Mouse (Mus musculus): ENCODE results near the gene Gabrb1. TPM values are rescaled to one million over a fixed set of nuclear protein-coding genes. Genes with fewer than 3 reads are reported as not detected.

Gene Gabrb1
- polyA plus RNA-seq, 1 experiment from 2014 or later, result 0.43 TPM

GRCm38 (mm10) chr5:71761105-71761504 lies 103.2 kb downstream of the Gabrb1 start:
- H3K4me2 ChIP-seq (ENCODE audit: low read length), result no peak overlapping the region
- no peaks in the 10 kb centered on the region for H3K36me3 ChIP-seq (ENCODE audit: control insufficient read depth, insufficient read depth, low read length)
- no peak overlapping the region for H3K4me3 ChIP-seq (ENCODE audit: low read depth, low read length)
- no peak for DNase-seq (ENCODE audit: low spot score)
- H3K9me3 ChIP-seq (ENCODE audit: control insufficient read depth, low read length), result no peaks in the 10 kb centered on the region
- H3K4me1 ChIP-seq (replicated peaks; ENCODE audit: control insufficient read depth, insufficient read depth, low read length), result no peaks in the 10 kb centered on the region
- H3K27me3 ChIP-seq (replicated peaks; ENCODE audit: control insufficient read depth, insufficient read depth, low read length), result no peaks in the 10 kb centered on the region
- no peak for ATAC-seq (replicated peaks; ENCODE audit: low FRiP score, low TSS enrichment, low read depth)
- no peak overlapping the region for H3K9ac ChIP-seq (ENCODE audit: low read length)
- 87% methylated on average over 6 of the region's 6 CpGs for WGBS
- no peak overlapping the region for H3K27ac ChIP-seq (ENCODE audit: low read depth)

GRCm38 (mm10) chr5:71781514-71782179 lies 123.7 kb downstream of the Gabrb1 start:
- no peak overlapping the region for H3K9ac ChIP-seq (ENCODE audit: low read length)
- H3K27ac ChIP-seq (ENCODE audit: low read depth), result no peak overlapping the region
- no peak for DNase-seq (ENCODE audit: low spot score)
- H3K36me3 ChIP-seq (ENCODE audit: control insufficient read depth, insufficient read depth, low read length), result no peaks in the 10 kb centered on the region
- no peak overlapping the region for H3K4me2 ChIP-seq (ENCODE audit: low read length)
- ATAC-seq (replicated peaks; ENCODE audit: low FRiP score, low TSS enrichment, low read depth), result no peak
- no peak overlapping the region for H3K4me3 ChIP-seq (ENCODE audit: low read depth, low read length)
- no peaks in the 10 kb centered on the region for H3K27me3 ChIP-seq (replicated peaks; ENCODE audit: control insufficient read depth, insufficient read depth, low read length)
- H3K4me1 ChIP-seq (replicated peaks; ENCODE audit: control insufficient read depth, insufficient read depth, low read length), result no peaks in the 10 kb centered on the region
- WGBS, result 68% methylated on average over 2 of the region's 2 CpGs
- no peaks in the 10 kb centered on the region for H3K9me3 ChIP-seq (ENCODE audit: control insufficient read depth, low read length)

- Histone ChIP-seq H3K9ac (ENCODE audit: low read length) (no peak overlapping the region), H3K4me1 (replicated peaks; ENCODE audit: control insufficient read depth, insufficient read depth, low read length) (no peaks in the 10 kb centered on the region), H3K36me3 (ENCODE audit: control insufficient read depth, insufficient read depth, low read length) (no peaks in the 10 kb centered on the region), H3K4me2 (ENCODE audit: low read length) (no peak overlapping the region), H3K9me3 (ENCODE audit: control insufficient read depth, low read length) (no peaks in the 10 kb centered on the region), H3K4me3 (ENCODE audit: low read depth, low read length) (no peak overlapping the region), H3K27ac (ENCODE audit: low read depth) (no peak overlapping the region), H3K27me3 (replicated peaks; ENCODE audit: control insufficient read depth, insufficient read depth, low read length) (no peaks in the 10 kb centered on the region)
- DNase-seq (ENCODE audit: low spot score) (no peak), ATAC-seq (replicated peaks; ENCODE audit: low FRiP score, low TSS enrichment, low read depth) (no peak)
- 32% methylated on average over 1 of the region's 1 CpGs for WGBS
Observed at GRCm38 (mm10) chr5:71822862-71823261, 164.9 kb downstream of the Gabrb1 start.

GRCm38 (mm10) chr5:71828342-71828741 lies 170.4 kb downstream of the Gabrb1 start:
- H3K4me3 ChIP-seq (ENCODE audit: low read depth, low read length), result no peak overlapping the region
- ATAC-seq (replicated peaks; ENCODE audit: low FRiP score, low TSS enrichment, low read depth), result no peak
- H3K4me2 ChIP-seq (ENCODE audit: low read length), result no peak overlapping the region
- no peaks in the 10 kb centered on the region for H3K9me3 ChIP-seq (ENCODE audit: control insufficient read depth, low read length)
- no peak overlapping the region for H3K27ac ChIP-seq (ENCODE audit: low read depth)
- DNase-seq (ENCODE audit: low spot score), result no peak
- H3K4me1 ChIP-seq (replicated peaks; ENCODE audit: control insufficient read depth, insufficient read depth, low read length), result no peaks in the 10 kb centered on the region
- H3K36me3 ChIP-seq (ENCODE audit: control insufficient read depth, insufficient read depth, low read length), result no peaks in the 10 kb centered on the region
- no peak overlapping the region for H3K9ac ChIP-seq (ENCODE audit: low read length)
- no peaks in the 10 kb centered on the region for H3K27me3 ChIP-seq (replicated peaks; ENCODE audit: control insufficient read depth, insufficient read depth, low read length)

GRCm38 (mm10) chr5:71828996-71829395 lies 171.1 kb downstream of the Gabrb1 start:
- 61% methylated on average over 1 of the region's 1 CpGs for WGBS
- no peaks in the 10 kb centered on the region for H3K36me3 ChIP-seq (ENCODE audit: control insufficient read depth, insufficient read depth, low read length)
- no peak overlapping the region for H3K4me2 ChIP-seq (ENCODE audit: low read length)
- H3K27ac ChIP-seq (ENCODE audit: low read depth), result no peak overlapping the region
- ATAC-seq (replicated peaks; ENCODE audit: low FRiP score, low TSS enrichment, low read depth), result no peak
- DNase-seq (ENCODE audit: low spot score), result no peak
- H3K4me1 ChIP-seq (replicated peaks; ENCODE audit: control insufficient read depth, insufficient read depth, low read length), result no peaks in the 10 kb centered on the region
- no peaks in the 10 kb centered on the region for H3K27me3 ChIP-seq (replicated peaks; ENCODE audit: control insufficient read depth, insufficient read depth, low read length)
- no peak overlapping the region for H3K9ac ChIP-seq (ENCODE audit: low read length)
- H3K9me3 ChIP-seq (ENCODE audit: control insufficient read depth, low read length), result no peaks in the 10 kb centered on the region
- H3K4me3 ChIP-seq (ENCODE audit: low read depth, low read length), result no peak overlapping the region

- no peaks in the 10 kb centered on the region for H3K9me3 ChIP-seq (ENCODE audit: control insufficient read depth, low read length)
- WGBS, result 80% methylated on average over 2 of the region's 2 CpGs
- no peak overlapping the region for H3K4me2 ChIP-seq (ENCODE audit: low read length)
- ATAC-seq (replicated peaks; ENCODE audit: low FRiP score, low TSS enrichment, low read depth) (no peak), DNase-seq (ENCODE audit: low spot score) (no peak)
- no peak overlapping the region for H3K27ac ChIP-seq (ENCODE audit: low read depth)
- H3K4me1 ChIP-seq (replicated peaks; ENCODE audit: control insufficient read depth, insufficient read depth, low read length), result no peaks in the 10 kb centered on the region
- H3K27me3 ChIP-seq (replicated peaks; ENCODE audit: control insufficient read depth, insufficient read depth, low read length), result no peaks in the 10 kb centered on the region
- H3K36me3 ChIP-seq (ENCODE audit: control insufficient read depth, insufficient read depth, low read length), result no peaks in the 10 kb centered on the region
- H3K4me3 ChIP-seq (ENCODE audit: low read depth, low read length), result no peak overlapping the region
- no peak overlapping the region for H3K9ac ChIP-seq (ENCODE audit: low read length)
Observed at GRCm38 (mm10) chr5:71830342-71830741, 172.4 kb downstream of the Gabrb1 start.

GRCm38 (mm10) chr5:71842241-71842640 lies 184.3 kb downstream of the Gabrb1 start:
- Histone ChIP-seq H3K4me2 (ENCODE audit: low read length) (no peak overlapping the region), H3K27me3 (replicated peaks; ENCODE audit: control insufficient read depth, insufficient read depth, low read length) (no peaks in the 10 kb centered on the region), H3K4me1 (replicated peaks; ENCODE audit: control insufficient read depth, insufficient read depth, low read length) (no peaks in the 10 kb centered on the region), H3K27ac (ENCODE audit: low read depth) (no peak overlapping the region), H3K9ac (ENCODE audit: low read length) (no peak overlapping the region), H3K9me3 (ENCODE audit: control insufficient read depth, low read length) (no peaks in the 10 kb centered on the region), H3K4me3 (ENCODE audit: low read depth, low read length) (no peak overlapping the region), H3K36me3 (ENCODE audit: control insufficient read depth, insufficient read depth, low read length) (no peaks in the 10 kb centered on the region)
- ATAC-seq (replicated peaks; ENCODE audit: low FRiP score, low TSS enrichment, low read depth) (no peak), DNase-seq (ENCODE audit: low spot score) (no peak)

- Histone ChIP-seq H3K36me3 (ENCODE audit: control insufficient read depth, insufficient read depth, low read length) (no peaks in the 10 kb centered on the region), H3K4me2 (ENCODE audit: low read length) (no peak overlapping the region), H3K9ac (ENCODE audit: low read length) (no peak overlapping the region), H3K4me1 (replicated peaks; ENCODE audit: control insufficient read depth, insufficient read depth, low read length) (no peaks in the 10 kb centered on the region), H3K9me3 (ENCODE audit: control insufficient read depth, low read length) (no peaks in the 10 kb centered on the region), H3K27ac (ENCODE audit: low read depth) (no peak overlapping the region), H3K4me3 (ENCODE audit: low read depth, low read length) (no peak overlapping the region), H3K27me3 (replicated peaks; ENCODE audit: control insufficient read depth, insufficient read depth, low read length) (no peaks in the 10 kb centered on the region)
- ATAC-seq (replicated peaks; ENCODE audit: low FRiP score, low TSS enrichment, low read depth) (no peak), DNase-seq (ENCODE audit: low spot score) (no peak)
- WGBS, result 94% methylated on average over 2 of the region's 2 CpGs
Observed at GRCm38 (mm10) chr5:71898214-71898613, 240.3 kb downstream of the Gabrb1 start.

GRCm38 (mm10) chr5:71903399-71903798 lies 245.5 kb downstream of the Gabrb1 start:
- H3K4me2 ChIP-seq (ENCODE audit: low read length), result no peak overlapping the region
- 82% methylated on average over 7 of the region's 7 CpGs for WGBS
- no peaks in the 10 kb centered on the region for H3K9me3 ChIP-seq (ENCODE audit: control insufficient read depth, low read length)
- no peaks in the 10 kb centered on the region for H3K27me3 ChIP-seq (replicated peaks; ENCODE audit: control insufficient read depth, insufficient read depth, low read length)
- H3K27ac ChIP-seq (ENCODE audit: low read depth), result no peak overlapping the region
- no peaks in the 10 kb centered on the region for H3K36me3 ChIP-seq (ENCODE audit: control insufficient read depth, insufficient read depth, low read length)
- H3K9ac ChIP-seq (ENCODE audit: low read length), result no peak overlapping the region
- DNase-seq (ENCODE audit: low spot score), result no peak
- ATAC-seq (replicated peaks; ENCODE audit: low FRiP score, low TSS enrichment, low read depth), result no peak
- H3K4me3 ChIP-seq (ENCODE audit: low read depth, low read length), result no peak overlapping the region
- H3K4me1 ChIP-seq (replicated peaks; ENCODE audit: control insufficient read depth, insufficient read depth, low read length), result no peaks in the 10 kb centered on the region

All from intestine, embryonic 14.5 days (tissue).